Mouse (Mus musculus): Measurements from ENCODE around the gene Tbc1d7. TPM values are rescaled to one million over a fixed set of nuclear protein-coding genes. Genes with fewer than 3 reads are reported as not detected.

Tbc1d7 gene
- total RNA-seq (2021), result 10 to 100 TPM; 26.8 to 28.3 TPM
- long read RNA-seq, experiment 1, transcript Tbc1d7-202 (8 exons, 1,246 nt), result major isoform, 19 of 33 reads
- long read RNA-seq, experiment 1, partial matches to known transcripts, result 1 of 33 reads
- long read RNA-seq, experiment 1, other reads (novel, unspliced or antisense), result 12 of 33 reads
- long read RNA-seq, experiment 2, transcript Tbc1d7-201 (8 exons, 1,239 nt), result minor isoform, 6 of 43 reads
- long read RNA-seq, experiment 2, transcript Tbc1d7-202 (8 exons, 1,246 nt), result major isoform, 25 of 43 reads
- long read RNA-seq, experiment 2, partial matches to known transcripts, result 1 of 43 reads
- long read RNA-seq, experiment 2, other reads (novel, unspliced or antisense), result 11 of 43 reads

DNA sequence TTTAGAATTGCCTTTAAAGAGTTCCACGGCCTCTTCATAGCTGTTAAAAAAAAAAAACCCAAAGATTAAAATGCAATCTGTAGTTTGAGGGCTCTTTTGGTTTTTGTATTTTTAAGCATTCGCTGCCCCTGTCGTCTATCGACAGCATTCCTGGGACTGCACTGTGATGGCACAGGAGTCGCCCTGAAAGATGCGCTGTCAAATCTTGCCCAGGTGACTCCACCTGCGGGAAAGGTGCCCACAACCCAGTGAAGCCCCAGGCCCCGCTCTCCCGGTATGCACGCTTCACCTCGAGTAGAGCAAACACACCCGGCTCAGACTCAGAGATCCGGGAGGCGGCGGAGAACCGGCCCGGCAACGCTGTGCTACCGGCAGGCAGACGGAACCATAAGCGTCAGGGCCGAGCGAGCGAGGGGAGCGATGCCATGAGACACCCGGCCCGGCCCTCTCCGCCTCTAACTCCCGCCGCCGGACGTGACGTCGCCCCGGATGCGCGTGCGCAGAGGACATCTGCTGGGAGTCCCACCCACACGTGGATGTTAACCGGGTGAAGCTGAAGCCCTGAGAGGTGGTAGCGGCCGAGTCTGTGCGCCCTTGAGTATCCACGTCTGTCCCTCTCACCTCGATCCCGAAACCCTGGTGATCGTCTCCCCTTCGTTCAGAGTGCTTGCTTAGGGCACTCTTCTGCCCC lies at the start of gene Tbc1d7:
Gene Tbc1d7, minus strand, starts transcription at position 482 of the 691 bp plus-strand sequence.
- peak; percentile 100 for DNase-seq

DNA sequence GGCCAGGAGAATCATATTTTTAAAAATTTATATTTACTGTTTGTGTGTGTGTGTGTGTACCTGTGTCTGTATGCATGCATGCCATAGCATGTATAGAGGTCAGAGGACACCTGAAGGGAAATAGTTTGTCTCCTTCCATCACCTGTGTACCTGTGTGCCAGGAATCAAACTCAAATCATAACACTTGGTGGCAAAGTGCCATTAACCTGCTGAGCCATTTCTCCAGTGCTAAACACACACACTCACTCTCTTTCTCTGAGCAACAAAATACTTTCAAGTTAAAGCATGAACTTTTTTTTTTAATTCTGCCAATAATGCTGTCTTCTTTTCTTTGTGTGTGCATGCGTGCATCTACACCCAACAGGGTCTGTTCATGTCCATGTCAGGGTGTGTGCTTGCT lies 49.3 kb upstream of the Tbc1d7 start:
- no peak for DNase-seq

DNA sequence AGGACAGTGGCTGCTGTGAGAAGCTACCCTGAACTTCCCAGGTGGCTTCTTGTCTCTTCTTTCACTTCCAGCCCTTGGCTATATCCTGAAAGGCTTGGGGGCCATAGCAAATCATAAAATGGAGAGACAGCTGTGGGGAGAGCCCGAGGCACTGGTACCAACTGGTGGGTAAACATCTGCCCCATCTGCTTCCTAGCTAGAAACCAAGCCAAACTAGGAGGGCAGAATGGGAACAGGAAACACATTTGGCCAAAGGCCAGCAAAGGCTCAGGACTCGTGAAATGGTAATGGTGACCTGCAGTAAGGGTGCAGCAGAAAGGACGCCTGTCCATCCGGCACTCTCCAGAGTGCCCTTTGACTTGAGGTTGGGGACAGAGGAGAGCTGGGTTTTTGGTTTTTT lies 47.5 kb upstream of the Tbc1d7 start:
- DNase-seq, result no peak

DNA sequence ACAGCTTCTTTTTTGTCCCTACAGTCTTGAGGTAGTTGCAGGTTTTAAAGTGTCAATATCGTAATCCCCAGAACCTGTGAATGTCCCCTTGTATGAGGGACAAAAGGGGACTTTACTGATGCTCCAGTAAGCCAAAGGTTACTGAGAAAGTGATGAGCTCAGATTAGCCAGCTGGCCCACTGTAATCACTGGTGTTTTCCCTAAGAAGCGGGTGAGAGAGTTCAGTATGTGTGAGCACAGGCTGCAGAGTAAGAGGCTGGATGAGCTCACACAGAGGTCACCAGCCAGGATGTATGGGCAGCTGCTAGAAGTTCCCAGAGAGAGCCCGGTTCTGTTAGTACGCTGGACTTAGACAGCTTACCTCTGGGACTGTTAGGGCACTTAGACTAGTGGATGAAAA lies 47.0 kb upstream of the Tbc1d7 start:
- no peak for DNase-seq

DNA sequence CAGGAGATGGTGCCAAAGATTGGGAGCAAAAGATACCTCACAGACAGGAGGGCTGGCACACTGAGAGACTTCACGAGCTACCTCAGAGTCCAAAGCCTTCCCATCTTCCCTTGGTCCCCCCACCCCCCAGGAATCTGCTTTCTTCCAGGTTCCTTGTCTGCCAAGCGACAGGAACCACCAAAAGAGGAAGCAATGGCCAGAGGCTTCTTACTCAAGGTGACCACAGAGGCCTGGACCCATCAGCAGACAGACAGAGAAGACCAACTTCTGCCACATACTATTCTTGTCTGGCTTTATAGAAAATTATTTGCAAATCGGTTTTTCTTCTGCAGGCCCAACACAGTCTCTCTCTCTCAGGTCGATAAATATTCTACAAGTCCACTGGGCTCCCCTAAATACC lies 46.4 kb upstream of the Tbc1d7 start:
- no peak for DNase-seq

DNA sequence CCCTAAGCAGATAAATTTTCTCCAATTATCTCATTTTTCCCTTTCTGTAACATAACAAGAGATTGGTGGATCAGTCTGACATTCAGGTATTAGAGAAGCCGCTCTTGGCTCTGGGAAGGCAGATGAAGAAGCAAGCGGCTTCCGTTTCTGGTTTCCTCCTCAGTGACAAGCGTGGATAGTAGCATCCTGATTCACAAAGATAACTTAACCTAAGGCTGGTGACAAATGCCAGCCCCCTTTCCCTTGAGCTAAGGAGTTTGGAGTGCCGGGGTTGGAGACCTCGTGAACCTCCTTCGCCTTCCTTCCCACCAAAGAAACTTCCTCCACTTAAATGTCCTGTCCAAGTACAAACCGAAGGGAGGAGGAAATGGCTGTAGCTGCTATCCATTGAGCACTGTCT lies 45.8 kb upstream of the Tbc1d7 start:
- DNase-seq, result no peak

DNA sequence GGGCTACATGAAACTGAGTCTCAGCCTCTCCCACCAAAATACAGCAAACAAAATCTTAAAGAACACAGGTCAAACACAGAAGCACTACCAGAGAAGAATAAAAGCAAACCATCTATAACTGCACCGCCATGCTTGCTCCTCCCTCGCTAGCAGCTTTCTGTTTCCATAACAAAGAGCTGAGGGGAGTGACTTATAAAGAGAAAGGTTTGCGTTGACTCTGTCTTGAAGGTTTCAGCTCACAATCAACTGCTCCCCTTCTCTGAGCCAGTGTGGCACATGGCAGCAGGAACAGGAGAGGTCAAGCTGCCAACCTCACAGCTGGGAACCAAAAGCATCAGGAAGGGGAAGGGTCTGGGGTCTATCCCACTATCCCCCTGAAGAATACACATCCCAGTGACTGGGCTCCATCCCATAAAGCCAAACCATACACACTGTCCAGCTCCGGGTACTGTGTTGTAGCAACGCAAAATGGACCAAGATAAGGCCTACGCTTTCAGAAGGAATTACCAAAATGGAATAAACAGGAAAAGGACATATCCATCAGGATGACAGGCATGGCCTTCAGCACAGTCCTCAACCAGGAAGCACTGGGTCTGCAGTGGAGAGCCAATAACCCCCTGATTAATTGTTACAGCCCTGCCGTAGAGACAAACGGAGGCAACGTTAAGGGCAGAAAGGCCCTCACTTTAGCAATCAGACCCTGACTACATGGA lies 44.8 kb upstream of the Tbc1d7 start:
- no peak for DNase-seq

DNA sequence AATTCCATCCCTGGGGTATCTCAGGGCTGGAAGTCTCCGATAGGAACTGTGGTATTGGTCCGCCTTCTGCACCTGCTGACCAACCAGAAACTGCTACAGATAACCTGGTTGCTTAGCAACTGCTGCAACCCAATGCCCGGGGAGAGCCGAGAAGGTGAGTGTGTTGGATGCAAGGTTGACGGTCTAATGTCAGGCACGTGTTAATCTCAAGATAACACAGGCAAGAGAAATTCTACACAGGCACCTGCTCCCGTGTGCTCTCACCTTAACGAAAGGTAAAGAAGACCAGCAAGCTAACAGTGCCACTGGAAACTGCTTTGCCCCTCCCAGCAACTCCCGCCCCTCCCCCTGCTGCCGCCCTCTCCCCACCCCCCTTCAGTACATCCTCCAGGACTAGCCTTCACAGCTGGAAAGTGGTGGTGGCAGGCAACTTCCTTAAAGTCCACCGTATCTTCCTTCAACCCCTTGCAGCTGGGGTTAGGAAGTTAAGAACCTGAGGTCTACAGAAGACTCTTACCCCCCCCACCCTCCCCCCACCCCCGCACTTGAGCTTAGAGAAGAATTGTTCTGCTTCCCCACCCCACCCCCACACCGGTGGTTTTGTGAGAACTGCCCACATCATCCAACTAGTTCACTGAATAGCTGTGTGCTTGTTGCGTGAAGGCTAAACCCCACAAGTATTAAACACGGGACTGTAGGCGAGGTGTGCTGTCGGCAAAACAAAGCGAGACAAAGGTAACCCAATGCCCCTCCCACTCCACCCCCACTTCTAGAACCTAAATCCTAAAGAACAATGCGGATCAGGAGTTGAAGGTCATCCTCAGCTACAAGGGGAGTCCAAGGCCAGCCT lies 44.1 kb upstream of the Tbc1d7 start:
- DNase-seq, result no peak

DNA sequence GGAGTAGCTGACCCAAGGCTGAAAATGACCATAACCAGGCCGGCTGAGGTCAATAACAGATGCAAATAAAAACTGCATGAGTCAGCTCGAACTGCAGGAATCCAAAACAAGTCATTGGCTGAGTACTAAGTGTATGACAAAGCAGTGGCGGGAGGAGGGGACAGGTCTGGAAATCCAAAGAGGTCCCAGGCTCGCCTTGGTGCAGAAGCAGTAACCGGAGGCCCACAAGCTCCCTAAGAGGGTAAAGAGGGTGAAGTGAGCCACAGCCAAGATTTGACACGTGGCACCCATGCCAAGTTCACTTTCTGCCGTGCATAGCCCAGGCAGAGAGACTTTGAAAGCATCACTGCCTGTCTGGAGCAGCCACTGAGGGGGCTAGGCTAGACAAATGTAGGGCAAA lies 41.0 kb upstream of the Tbc1d7 start:
- peak; percentile 31 for DNase-seq

DNA sequence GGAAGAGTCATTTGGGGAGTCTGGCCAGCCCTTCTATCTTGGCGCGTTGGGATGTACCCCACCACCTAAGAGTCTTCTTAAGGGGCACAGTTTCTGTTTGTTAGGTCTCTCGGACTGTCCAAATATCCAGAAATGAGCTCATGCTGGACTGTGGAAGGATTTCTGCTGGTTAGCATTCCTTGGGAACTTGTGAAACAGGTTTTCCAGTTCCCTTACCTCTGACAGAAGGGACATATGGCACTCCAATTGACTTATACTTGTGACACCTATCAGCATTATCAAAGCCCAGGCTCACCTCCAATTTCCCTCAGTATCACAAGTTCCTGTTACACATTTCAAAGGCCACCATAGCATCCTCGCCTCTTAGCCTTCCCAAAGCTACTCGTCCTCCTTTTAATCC lies 39.7 kb upstream of the Tbc1d7 start:
- DNase-seq, result no peak

DNA sequence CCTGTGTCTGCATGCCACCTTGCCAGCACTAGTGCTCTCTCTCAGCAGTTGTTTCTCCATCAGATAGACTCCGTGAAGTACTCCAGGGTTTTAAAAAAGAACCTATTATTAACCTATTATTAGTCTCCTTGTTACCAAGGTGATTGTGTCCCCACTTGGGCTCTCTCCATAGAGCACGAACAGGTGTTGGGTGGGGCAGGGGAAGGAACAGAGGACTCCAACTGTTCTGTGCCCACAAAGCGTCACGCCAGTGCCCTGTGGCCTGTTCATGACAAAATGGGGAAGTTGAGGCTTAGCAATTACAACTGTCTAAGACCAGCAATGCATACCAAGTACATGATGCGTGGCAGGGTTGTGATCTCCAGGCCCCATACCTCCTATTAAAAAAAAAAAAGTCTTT lies 38.3 kb upstream of the Tbc1d7 start:
- no peak for DNase-seq

DNA sequence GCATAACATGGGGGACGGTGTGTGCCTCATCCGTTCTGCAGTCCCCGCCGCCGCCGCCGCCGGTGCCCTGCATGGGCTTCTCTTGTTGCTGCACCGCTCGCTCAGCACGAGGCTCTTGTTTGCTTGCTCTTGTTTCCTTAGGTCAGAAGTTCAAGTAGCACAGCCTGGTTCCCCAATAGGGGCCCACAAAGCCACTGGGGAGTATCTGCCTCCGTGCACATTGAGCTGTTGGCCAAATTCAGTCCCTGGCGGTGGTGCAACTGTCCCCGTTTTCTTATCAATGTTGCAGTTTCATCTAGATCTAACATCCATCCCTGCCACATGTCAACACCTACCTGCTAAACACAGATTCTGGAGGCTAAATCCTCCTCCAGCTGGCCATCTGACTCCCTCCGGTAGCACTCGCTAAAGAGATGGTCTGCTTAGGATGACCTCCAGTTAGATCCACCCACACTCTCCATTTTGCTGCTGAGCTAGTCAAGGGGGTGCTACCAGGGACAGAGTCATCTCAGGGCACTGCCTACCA lies 37.7 kb upstream of the Tbc1d7 start:
- no peak for DNase-seq

DNA sequence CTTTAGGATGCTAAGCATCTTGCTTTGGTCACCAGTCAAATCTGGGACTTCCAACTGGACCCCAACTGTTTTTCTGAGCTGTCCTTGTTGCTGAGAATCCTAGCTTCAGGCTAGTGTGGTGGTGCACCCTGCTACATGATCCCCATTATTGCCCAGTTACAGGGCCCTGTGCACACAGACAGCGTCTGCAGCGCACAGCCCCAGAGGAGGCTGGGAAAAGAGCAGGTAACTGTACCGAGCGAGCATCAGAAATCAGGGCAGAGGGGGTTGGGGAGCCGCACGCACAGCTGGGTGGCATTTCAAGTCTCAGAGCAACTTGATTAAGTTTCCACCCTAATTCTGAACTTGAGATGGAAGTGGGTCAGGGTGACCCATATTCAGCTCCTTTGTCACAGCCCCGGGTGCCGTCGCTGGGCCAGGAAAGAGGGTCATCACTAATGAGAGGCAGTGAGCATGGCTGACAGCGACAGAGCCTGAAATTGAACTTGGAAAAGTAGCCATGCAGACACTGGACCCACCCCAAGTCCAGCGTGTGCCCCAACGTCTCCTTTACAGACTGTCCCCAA lies 34.9 kb upstream of the Tbc1d7 start:
- no peak for DNase-seq

DNA sequence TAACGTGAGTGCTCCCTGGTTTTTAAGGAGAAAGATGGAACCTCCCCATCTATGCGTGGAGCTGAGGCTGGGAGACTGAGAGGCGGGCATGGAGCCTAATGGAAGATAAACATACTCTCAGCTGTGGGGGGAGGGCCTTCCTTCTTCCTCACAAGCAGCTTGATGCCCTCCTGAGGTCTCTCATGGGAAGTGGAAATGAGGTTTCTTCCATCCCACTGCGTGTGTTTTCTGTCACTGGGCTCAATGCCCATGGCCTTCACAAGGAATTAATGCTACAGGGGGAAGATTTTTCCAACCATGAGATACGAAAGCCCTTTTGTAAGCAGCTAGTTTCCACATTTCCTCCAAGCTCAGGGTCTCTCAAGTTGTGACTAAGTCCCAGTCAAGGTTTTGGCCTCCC lies 32.3 kb upstream of the Tbc1d7 start:
- no peak for DNase-seq

DNA sequence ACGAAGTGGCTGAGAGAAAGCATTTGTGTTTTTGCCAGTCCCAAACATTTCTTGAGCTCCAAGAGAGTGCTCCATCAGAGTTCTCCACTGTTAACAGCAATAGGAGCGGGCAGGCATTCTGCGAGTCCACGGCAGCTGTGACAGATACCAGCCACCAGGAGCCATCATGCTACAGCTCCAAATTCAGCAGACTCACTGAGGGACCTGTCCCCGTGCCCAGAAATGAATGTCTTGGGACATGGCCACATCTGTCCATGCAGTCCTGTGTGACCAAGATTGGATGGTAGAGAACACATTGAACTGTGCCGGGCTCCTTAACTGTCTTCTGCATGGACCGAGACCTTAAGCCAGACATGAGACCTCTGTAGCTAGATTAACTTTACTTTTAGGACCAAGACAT lies 31.9 kb upstream of the Tbc1d7 start:
- DNase-seq, result peak; percentile 42

DNA sequence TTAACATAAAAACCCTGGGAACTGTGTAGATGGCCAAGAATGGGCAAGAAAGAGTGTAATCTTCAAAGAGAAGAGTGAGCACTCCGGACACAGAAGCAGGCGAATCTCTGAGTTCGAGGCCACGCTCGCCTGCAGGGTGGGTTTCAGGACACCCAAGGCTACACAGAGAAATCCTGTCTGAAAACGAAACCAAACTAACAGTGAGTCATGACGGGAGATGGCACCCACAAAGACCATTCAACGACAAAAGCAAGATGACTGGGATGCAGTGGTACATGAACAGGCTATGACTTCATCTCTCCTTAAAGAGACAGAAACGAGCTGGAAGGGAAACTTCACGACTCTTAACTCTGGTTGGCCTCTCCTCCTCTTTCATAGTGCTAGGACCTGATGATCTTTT lies 31.1 kb upstream of the Tbc1d7 start:
- DNase-seq, result no peak

DNA sequence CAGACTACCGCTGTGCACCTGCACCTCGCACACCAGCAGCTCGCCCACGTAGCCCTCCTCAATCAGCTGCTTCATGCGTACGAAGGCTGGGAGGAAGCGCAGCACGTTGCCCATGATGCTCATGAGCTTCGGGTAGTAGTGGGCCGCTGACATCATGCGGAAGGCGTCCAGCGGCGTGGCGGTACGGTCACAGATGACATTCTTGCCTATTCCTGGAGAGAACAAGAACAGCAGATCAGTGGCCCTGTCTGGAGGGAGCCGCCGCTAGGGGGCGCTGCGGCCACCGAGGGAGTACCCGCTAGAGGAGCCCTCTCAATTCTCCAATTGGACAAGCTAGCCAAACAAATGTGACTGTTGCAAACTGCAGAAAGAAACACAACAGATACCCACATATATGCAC lies 29.7 kb upstream of the Tbc1d7 start:
- DNase-seq, result peak; percentile 68

DNA sequence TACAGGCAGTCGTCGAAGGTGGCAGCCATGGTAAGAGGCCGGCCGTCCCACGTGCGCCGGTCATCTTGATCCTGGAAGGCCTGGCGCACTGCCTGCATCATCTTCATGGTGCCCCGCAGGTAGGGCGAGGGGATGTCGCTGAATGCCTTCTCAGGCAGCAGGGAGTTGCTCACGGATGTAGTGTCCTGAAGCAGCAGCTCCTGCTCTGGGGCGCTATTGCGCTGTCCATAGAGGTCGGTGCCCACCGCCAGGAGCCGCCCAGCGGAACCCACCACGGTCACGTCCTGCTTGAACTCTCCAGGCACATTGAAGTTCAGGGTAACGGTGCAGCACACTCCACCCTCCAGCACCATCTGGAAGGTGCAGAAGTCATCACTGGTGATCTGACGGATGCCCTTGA lies 29.2 kb upstream of the Tbc1d7 start:
- no peak for DNase-seq

DNA sequence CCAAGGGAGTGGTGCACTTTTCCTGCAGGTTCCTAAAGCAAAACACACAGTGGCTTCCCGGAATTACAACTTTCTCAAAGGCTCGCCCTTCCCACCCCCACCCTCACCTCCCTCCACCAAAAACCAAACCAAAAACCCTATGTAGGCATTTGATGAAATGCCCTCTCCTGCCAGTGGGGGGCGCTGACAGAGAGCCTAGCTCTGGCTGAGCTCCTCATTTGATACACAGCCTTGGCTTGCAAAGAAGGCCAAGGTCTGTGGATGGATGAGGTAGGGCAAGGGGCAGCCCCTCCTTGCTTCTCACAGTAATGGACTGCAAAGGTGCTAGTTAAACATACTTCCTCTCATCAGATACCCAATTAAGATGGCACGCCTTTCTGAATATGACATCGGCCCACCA lies 28.4 kb upstream of the Tbc1d7 start:
- DNase-seq, result peak; percentile 54

DNA sequence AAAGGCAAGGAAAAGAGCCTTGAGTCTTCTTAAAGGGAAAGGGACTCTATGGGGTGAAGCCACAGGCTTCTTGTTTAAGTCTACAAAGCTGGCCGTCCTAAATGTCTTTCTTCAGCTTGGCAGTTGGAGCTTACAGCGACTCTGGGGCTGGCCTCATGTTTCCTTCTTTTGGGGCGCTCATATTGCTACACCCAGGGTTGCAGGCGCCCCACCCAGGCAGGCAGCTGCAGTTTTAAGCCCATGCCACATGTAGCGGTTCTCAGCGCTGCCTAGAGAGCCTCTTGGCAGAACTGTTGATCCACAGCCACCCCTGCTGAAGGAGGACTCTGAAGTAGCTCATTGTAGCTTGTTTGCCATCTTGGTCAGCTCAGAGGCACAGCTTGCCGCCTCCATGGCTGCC lies 28.0 kb upstream of the Tbc1d7 start:
- DNase-seq, result no peak

DNA sequence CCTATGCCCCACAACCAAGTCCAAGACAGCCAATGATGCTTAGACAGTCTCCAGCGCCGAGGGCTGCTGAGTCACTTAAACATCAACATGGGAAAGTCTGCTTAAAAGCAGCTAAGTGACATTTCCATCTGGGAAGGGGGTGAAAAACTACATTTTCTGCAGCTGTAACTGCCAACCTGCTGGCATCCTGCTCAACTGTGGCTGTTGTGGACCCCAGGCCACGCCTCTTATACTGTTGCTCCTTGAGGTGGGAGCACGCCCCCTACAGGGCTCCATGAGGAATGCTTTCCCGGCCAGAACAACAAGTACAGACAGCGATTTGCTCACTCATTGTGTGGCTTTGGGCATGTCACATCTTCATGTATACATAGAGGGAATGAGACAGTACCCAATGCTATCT lies 25.9 kb upstream of the Tbc1d7 start:
- DNase-seq, result no peak

DNA sequence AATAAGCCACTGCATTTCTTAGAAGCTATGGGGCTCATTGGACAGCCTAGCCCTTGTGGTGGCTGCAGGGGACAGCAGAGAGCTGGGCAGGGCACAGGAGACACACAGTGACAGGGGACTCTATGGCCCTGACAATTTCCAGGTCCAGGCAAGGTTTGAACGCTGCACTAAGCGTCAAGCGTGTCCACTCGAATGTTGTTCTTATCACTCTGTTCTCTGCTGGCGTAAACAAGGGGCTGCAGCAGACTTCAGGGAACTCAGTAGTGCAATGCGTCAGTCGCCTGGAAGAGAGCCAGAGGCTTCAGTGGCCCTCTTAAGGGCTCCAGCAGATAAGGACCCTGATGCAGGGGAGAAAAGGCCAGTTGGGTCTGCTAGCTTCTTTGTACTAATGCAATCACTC lies 24.7 kb upstream of the Tbc1d7 start:
- DNase-seq, result no peak
